Mouse (Mus musculus): ENCODE data around the gene Pigs.

The Pigs gene

DNA sequence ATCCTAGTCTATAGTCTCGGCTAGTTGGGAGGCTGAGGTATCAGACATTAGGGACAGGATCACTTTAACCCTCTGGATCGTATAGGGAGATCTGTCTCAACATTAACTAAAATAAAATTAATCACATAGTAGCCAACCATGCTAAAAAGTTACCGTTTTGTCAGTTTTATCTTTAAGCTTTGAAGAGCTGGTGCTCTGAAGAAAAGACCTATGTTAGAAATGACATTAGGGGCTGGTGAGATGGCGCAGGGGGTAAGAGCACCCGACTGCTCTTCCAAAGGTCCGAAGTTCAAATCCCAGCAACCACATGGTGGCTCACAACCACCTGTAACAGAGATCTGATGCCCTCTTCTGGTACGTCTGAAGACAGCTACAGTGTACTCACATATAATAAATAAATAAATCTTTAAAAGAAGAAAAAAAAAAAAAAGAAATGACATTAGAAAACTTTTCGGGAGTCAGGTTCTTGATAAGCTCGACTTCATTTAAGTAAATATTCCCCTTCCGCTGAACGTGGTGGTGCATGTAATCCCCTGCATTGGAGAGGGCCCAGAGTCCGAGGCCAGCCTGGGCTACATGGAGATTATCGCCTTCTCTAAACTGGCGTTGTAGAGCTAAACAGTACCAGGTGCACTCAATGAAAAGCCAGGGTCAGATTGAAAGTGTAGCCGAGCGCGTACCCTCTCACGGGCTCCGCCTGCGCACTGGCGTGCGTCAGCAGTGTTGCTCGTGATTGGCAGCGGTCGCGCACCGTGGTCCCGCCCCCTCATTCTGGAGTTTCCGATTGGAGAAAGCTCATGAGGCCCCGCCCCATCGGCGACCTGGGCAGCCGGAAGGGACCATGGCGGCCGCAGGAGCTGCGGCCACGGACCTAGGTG lies at the start of gene Pigs:
Pigs (plus strand) TSS at position 782 of the 878 bp plus-strand sequence.
- peak; percentile 96 for DNase-seq

GRCm38 (mm10) chr11:78278853-78279252 lies 49.4 kb upstream of the Pigs start:
- no peak for DNase-seq

DNA sequence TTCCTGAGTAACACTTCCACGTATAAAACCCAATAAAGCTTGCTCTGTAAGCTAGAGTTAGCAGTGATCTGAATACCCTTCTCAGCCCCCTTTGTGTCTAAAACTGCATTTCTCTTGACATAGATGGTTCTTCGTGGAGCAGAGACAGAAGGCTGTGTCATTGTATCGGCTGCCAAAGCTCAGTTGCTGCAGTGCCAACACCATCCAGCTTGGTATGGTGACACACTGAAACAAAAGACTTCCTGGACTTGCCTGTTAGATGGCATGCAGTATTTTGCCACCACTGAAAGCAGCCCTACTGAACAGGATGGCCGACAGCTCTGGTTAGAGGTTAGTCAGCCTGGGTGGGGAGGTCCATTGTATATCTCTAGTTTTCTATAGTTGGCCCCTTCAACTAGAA lies 48.6 kb upstream of the Pigs start:
- no peak for DNase-seq

DNA sequence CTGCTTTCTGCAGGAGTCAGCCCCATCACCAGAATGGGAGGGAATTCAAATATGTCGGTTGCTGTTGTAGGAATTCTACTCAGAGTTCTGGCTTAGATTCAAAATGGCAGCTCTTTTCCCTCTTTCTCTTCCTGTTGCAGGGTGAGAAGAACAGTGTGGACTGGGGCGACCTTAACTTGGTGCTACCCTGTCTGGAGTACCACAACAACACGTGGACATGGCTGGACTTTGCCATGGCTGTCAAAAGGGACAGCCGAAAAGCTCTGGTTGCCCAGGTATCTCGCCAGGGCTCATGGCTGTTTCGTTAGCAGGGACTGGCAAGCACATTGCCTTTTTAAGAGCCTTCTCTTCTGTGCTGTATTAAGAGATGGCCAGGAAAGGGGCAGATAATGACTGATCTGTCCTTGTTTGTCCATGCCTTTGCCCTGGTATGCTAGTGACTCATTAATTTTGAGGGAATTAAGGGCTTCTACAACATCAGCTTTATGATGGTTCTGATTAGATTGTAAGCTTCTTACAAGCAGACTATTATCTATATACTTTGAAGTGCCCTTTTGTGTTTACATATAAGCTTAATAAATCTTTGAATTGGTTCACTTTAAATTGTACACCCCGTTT lies 39.0 kb upstream of the Pigs start:
- DNase-seq, result no peak

GRCm38 (mm10) chr11:78290654-78291053 lies 37.6 kb upstream of the Pigs start, which contains the start of gene BC030499:
Gene BC030499, plus strand, starts transcription at chr11:78290841.
- no peak for DNase-seq

DNA sequence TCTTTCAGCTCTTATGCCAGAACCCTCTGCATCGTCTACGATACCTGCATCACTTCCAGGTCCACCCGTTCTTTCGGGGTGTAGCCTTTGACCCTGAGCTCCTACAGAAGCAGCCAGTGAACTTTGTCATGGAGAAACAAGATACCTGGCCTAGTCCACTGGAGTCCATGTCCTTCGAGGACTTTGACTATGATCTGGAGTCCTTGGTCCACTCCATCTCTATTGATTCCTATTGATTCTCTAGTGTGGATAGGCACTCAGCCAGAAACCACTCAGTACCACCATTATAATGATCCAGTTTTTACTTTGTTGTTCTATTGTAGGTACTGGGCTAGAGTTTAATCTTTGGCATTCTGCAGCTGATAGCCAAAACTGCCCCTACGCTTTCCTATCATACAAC lies 33.6 kb upstream of the Pigs start:
- DNase-seq, result no peak

DNA sequence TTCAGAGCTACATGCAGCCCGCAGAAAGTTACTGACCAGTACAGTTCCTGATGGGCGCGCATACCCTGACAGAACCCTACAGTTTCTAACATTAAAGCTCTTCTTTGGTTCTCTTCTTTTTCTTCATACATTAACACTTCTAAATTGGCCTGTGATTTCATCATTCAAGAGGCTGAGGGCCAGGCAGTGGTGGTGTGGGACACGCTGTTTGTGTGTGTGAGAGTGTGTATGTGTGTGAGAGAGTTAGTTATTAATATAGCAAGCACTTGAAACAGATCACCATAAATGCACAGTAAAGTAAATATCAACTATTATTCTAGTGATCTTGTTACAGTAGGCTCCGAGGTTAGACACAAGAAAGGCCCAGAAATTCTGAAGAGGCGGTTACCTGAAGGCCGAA lies 27.3 kb upstream of the Pigs start:
- DNase-seq, result no peak

DNA sequence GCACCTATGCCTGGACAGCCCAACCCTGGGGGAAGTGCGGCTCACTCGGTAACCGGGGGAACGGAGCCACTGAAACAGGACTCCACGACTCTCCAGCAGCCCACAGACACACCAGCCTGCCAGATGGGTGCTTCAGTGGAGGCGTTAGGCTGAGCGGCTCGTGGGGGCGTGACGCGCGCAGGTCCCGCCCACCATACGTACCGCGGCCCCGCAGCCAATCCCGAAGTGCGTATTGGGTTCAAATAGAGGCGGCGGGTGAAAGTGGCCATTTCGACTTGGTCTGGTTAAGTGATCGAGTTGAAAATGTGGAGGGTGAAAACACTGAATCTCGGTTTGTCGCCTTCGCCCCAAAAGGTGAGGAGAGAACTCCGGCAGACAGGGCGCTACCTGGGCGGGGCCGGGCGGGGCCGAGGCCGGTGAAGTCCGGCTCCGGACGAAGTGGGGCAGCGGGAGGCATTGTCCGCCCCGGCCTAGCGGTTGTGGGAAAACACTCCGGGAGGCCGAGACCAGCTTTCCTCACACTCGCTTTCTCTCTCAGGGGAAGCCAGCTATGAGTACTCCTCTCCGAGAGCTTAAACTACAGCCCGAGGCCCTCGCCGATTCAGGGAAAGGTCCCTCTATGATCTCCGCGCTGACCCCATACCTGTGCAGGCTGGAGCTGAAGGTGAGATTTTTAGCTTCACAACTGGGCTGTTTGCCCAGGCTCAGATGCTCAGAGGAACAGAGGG lies 26.7 kb upstream of the Pigs start, which contains the start of gene Spag5:
Spag5 (plus strand) TSS at position 173 of the 728 bp plus-strand sequence.
- peak; percentile 92 for DNase-seq

GRCm38 (mm10) chr11:78305272-78305671 lies 22.9 kb upstream of the Pigs start:
- DNase-seq, result no peak

DNA sequence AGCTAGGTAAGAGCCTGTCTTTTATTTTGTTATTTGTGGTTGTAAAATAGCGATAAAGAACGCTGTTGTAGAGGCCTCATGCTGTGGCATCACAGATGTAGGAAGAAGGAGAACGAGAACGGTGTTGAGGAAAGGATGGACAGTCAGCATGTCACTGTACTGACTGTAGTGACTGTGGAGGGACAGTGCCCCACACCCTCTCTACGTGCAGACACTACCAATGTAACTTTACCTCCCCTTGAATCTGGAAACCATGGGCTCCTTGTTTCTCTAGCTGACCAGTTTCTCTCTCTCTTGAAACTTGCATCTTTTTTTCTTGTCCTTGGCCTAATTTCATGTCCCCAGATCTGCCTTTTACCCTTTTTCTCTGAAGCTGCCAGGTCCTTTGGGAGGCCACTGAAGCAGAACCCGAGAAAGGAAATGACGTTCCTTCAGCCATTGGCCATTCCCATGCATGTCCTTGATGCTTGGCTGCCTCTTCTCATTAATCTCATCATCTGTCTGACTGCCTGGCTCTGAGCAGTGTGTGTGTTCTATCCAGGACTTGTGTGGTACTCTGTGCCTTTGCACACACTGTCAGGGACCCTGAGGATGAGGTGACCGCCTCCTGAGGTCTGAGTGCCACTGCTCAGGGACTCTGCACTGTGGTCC lies 17.2 kb upstream of the Pigs start:
- no peak for DNase-seq

DNA sequence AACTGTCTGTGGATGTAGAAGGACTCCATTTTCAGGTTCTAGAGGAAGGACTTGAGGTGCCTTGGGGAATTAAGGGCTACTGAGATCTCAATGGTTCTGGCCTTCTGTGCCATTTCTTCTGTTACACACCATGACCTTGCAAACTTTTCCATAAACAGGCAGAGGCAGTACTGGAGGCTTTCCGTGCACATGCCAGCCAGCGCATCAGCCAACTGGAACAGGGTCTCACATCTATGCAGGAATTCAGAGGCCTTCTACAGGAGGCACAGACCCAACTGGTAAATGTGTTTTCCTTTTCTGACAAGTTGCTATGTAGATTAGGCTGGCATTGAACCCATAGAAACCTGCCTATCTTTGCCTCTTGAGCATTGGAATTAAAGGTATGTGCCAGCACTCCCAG lies 14.6 kb upstream of the Pigs start:
- no peak for DNase-seq

DNA sequence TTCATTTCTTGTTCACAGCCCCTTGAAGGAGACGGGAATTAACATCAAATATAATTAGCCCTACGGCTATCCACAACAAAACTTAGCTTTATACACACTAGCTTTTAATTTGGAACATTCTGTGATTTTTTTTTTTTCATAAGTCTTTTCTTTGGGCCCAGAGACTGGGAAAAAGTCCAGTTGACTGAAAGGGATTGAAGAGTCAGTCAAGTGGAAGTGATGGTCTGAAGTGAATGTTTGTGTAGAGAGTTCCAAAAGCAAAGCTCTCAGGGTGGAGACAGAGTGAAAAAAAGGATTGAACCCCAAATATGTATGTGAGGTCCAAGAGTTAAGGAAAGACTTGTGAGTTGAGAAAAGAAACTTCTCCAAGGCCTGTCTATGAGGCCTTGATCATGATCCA lies 9.8 kb upstream of the Pigs start:
- no peak for DNase-seq

DNA sequence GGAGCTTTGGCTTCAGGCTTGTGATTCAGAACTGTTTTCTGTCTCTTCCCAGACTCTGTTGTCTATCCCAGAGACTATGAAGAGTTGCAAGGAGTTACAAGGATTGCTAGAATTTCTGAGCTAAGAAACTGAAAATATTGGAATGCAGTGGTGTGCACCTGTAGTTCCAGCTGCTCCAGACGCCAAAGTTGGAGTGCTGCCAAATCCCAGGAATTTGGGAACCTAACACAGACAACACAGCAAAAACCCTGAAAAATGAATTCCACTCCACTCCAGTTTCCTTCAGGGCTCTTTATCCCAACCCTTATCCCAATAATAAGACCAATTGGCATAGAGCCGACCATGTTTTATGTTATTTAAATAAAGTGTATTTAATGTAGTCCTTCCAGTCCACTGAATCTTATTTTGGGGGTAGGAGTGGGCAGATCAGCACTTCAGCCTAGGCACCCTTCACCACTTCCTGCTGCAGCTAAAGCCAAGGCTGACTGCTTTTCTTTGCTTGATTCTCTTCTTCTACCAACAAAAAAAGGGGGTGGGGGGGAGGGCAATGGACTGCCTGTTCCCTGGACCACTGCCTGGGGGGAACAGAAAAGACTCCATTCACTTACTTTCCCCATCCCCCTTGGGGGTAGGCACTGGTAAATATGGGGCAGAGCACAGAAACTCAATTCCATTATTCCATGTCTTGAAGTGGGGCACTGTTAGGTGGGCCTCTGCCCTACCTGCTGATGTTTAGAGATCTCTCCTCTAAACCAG lies 6.0 kb upstream of the Pigs start:
- no peak for DNase-seq

- DNase-seq, result peak; percentile 69
Observed at GRCm38 (mm10) chr11:78322860-78323259, 5.4 kb upstream of the Pigs start, which contains the start of gene Aldoc. Gene Aldoc, plus strand, starts transcription at chr11:78322968.

DNA sequence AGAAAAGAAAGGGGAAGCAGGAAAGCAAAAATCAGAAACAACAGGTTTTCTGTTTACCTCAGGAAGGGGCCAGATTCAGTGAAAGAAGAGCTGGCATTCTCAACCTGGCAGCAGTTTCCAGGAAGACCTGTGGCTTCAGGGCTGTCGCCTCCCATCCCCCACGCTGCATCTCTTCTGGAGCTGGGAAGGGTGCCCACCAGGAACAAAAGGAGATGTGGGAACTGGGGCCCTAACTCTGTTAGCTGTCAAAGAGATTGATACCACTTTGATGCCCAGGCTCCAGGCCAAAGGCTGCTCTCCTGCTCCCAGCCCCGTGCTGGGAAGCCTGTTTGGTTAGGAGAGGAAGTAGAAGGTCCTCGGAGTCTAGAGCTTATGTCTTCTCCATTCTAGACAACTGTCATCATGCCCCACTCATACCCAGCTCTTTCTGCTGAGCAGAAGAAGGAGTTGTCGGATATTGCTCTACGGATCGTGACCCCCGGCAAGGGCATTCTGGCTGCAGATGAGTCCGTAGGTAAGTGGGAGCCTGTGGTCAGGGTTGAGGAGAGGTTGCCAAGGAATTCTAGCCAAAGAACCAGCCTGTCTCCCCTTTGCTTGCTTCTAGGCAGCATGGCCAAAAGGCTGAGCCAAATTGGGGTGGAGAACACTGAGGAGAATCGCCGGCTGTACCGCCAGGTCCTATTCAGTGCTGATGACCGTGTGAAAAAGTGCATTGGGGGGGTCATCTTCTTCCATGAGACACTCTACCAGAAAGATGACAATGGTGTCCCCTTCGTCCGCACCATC lies 4.0 kb upstream of the Pigs start:
- DNase-seq, result no peak

- no peak for DNase-seq
Observed at GRCm38 (mm10) chr11:78324965-78325364, 3.2 kb upstream of the Pigs start.

DNA sequence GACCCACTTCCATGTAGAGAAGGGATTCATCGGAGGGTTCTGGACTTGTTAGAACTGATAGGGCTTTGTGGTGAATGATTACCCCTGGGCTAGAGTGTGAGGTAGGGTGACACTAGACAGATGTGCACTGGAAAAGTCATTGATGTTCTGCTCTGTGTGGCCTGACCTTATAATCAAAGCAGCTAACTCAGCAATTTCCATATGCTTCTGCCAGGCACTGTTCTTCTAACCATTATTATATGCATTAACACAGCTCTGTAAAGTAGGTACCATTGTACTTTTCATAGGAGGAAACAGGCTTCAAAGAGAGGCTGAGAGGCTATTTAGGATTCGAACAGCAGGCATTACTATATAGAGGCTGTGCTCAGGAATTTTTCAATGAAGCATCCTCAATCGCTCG lies 1.0 kb upstream of the Pigs start:
- DNase-seq, result no peak

- DNase-seq, result no peak
Observed at GRCm38 (mm10) chr11:78328512-78329056, 369 bp downstream of the Pigs start.

DNA sequence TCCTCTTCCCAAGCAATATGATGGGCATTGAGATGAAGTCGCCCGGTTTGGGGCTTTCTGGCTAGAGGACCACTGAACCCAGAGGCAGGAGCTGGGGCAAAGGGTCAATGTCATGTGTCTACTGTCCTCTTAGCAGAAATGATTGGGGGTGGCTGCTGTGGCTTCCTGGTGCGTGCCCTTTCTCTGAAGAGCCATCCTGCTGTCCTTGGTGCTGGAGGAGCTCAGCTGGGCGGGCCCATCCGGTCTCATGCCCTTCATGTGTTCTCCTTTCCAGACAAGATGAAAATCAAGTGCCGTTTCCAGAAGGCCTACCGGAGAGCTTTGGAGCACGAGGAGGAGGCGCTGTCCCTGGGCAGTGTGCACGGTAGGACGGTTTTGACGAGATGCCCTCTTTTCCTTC lies 4.5 kb downstream of the Pigs start:
- DNase-seq, result no peak

DNA sequence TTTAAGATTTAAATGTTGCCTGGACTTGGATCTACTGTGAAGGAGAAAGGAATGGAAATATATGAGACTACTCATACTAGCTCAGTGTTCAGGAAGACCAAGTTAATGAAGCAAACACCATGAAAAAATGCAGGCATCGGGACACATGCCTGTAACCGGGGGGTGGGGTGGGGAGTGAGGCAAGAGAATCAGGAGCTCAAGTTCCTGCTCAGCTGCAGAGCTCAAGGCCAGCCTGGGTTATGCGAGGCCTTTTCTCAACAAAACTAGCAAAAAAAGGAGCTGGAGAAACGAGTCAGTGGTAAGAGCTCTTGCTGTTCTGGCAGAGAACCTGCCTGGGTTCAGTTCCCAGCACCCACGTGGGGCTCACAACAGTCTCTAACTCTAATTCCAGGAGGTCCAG lies 5.8 kb downstream of the Pigs start:
- DNase-seq, result no peak

DNA sequence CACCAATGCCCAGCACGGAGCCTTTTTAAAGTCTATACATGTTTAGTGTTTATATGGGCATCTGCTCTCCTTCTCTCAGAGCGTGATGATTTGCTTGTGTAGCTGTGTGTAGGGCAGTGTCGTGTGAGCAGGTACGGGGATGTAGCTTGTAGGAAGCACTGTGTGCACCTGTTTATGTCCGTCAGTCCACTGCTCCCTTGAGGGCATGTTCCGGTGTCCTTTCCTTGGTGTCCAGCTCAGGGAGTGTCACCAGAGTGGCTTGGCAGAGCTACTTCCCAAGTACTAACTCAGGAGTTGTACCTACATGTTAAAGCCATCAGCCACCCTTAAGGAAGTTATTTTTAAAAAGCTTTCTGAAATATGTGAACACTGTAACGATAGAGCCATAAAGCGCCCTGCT lies 8.8 kb downstream of the Pigs start:
- no peak for DNase-seq

Data from thymus, postnatal 25 days (tissue).